Mouse (Mus musculus) small intestine, adult 2 months (tissue): ENCODE results near the gene Sec24a. TPM values are rescaled to one million over a fixed set of nuclear protein-coding genes. Genes with fewer than 3 reads are reported as not detected.

Experiments
- H3K27ac ChIP-seq: fragments of 200-500 bp; 2 replicates; pipeline ENCODE4 v1.5.1; 2012; ENCODE audit warnings: low read depth, low read length, control low read depth, inconsistent platforms; ENCODE audit not compliant: insufficient read depth
- H3K27me3 ChIP-seq: fragments of 200-500 bp; 2 replicates; pipeline ENCODE4 v1.6.1; 2012; ENCODE audit warnings: mild to moderate bottlenecking, moderate library complexity, low read length, inconsistent platforms; ENCODE audit not compliant: control insufficient read depth, insufficient read depth
- H3K36me3 ChIP-seq: fragments of 200-500 bp; 2 replicates; pipeline ENCODE4 v1.6.1; 2012; ENCODE audit warnings: mild to moderate bottlenecking, low read length, control low read depth, inconsistent platforms; ENCODE audit not compliant: control insufficient read depth, insufficient read depth
- H3K4me1 ChIP-seq: fragments of 200-500 bp; 2 replicates; pipeline ENCODE4 v1.6.1; 2012; ENCODE audit warnings: low read length, inconsistent platforms, mixed read lengths; ENCODE audit not compliant: control insufficient read depth, insufficient read depth, insufficient read length
- H3K4me3 ChIP-seq: fragments of 200-500 bp; 2 replicates; pipeline ENCODE4 v1.5.1; 2012; ENCODE audit warnings: low read depth, mild to moderate bottlenecking, control low read depth, inconsistent platforms, low read length, moderate library complexity
- CTCF ChIP-seq: fragments of 200-500 bp; IDR thresholded peaks from 2 replicates; pipeline ENCODE4 v1.5.1; 2012; ENCODE audit warnings: low read depth, mild to moderate bottlenecking, control low read depth, inconsistent platforms, low read length, moderate library complexity, mixed read lengths; ENCODE audit not compliant: insufficient replicate concordance, insufficient read length; ENCODE audit errors: extremely low read depth
- POLR2A ChIP-seq: fragments of 200-500 bp; IDR thresholded peaks from 2 replicates; pipeline ENCODE4 v1.6.1; 2012; ENCODE audit warnings: low read depth, mild to moderate bottlenecking, control low read depth, inconsistent platforms, low read length, moderate library complexity
- WGBS: fragments of 180-500 bp; shearing (Covaris S2); methylation state at CpG from one replicate; pipeline ENCODE4 v1.1.7; 2018; 5-methylcytosine and 5-hydroxymethylcytosine counted together
- polyA plus RNA-seq: library from polyadenylated mRNA; depleted of rRNA; stranded (reverse); fragments of >200 nt; gene quantifications from 2 replicates; pipeline ENCODE4 v1.2.3, GENCODE M21; 2012; rRNA removed

Gene Sec24a
- 36.6 and 56.9 TPM in 2 replicates for polyA plus RNA-seq

DNA sequence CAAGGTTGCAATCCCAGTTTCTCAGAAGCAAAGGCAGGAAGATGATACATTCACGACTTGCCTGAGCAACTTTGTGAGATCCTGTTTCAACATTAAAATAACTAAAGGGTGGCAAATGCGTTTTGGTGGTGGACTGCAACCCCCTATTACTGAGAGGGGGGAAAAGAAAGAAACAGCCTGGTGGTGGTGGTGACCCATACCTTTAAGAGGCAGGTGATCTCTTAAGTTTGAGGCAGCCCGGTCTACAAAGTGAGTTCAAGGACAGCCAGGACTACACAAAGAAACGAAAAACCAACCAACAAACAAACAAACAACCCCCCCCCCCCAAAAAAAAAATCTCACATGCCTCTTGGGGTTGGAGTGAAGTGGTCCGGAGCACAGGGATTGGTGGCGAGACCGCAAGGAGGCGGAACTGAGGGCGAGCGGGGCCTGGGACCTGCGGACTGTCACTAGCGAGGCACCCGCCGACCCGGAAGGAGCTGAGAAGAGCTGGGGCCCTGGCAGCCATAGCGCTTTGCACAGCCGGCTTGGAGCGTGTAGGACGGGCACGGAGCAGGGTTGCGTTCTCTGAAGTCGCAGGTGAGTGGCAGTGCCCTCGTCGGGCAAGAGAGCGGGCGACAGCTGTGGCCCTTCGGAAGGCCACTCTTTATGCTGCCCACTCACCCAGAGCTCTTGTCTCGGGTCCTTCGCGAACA lies at the start of gene Sec24a, which contains the start of gene Sar1b:
TSS of gene Sec24a (minus strand) at position 422 of the 695 bp plus-strand sequence.
TSS of gene Sar1b (plus strand) at position 475 of the 695 bp plus-strand sequence.
- TF ChIP-seq POLR2A, result peak; percentile 77; the same call in 1 of the 2 replicates
- no peak for TF ChIP-seq CTCF
- Histone ChIP-seq H3K4me1 (peaks cover 16% of the 10 kb centered on the region), H3K27ac (peak within 1 kb of the TSS; percentile 81), H3K27me3 (no peaks in the 10 kb centered on the region), H3K4me3 (peak within 1 kb of the TSS; percentile 88), H3K36me3 (no peaks in the 10 kb centered on the region)
- 1% methylated on average over 30 of the region's 30 CpGs for WGBS

DNA sequence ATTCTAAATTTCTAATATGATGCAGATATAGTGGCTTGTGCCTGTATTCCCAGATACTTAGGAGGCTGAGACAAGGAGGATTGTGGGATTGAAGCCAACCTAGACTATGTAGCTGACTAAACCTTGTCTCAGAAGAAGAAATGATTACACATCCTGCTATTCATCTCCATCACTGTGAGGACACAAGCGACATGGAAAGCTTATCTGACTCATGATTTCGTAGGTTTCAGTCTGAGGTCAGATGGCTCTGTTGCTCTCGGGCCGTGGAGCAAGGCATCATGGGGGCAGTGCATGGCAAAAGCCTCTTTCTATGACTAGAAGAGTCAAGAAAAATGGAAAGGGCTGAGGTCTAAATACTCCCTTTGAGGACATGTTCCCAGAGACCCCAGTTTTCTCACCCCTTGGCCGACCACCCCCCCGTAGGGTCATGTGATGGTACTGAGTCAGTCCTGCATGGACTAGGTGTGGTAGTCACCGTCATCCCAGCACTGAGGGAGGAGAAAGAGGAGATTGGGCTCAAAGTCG lies 48.6 kb upstream of the Sec24a start:
- peaks cover 19% of the 10 kb centered on the region; the same call in 1 of the 2 replicates for H3K36me3 ChIP-seq
- no peak overlapping the region for H3K4me3 ChIP-seq
- 91% methylated on average over 8 of the region's 8 CpGs for WGBS
- peaks cover 12% of the 10 kb centered on the region for H3K4me1 ChIP-seq
- H3K27me3 ChIP-seq, result no peaks in the 10 kb centered on the region
- TF ChIP-seq CTCF, result no peak
- no peak for TF ChIP-seq POLR2A
- no peak overlapping the region for H3K27ac ChIP-seq

DNA sequence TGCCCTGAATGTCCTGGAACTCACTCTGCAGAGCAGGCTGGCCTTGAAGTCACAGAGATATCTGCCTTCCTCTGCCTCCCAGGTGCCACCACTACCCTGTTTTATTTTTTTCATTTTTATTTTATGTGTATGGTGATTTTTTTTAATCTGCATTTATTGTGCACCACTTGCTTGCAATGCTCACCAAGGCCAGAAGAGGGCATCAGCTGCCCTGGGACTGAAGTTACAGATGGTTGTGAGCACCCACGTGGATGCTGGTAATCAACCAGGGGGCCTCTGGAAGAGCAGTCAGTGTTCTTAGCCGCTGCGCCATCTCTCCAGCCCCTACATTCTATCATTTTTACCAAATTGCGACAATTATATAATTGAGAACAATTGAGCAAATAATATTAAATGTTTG lies 47.8 kb upstream of the Sec24a start:
- WGBS, result 94% methylated on average over 4 of the region's 4 CpGs
- Histone ChIP-seq H3K4me3 (no peak overlapping the region), H3K36me3 (peaks cover 12% of the 10 kb centered on the region; the same call in 1 of the 2 replicates)

DNA sequence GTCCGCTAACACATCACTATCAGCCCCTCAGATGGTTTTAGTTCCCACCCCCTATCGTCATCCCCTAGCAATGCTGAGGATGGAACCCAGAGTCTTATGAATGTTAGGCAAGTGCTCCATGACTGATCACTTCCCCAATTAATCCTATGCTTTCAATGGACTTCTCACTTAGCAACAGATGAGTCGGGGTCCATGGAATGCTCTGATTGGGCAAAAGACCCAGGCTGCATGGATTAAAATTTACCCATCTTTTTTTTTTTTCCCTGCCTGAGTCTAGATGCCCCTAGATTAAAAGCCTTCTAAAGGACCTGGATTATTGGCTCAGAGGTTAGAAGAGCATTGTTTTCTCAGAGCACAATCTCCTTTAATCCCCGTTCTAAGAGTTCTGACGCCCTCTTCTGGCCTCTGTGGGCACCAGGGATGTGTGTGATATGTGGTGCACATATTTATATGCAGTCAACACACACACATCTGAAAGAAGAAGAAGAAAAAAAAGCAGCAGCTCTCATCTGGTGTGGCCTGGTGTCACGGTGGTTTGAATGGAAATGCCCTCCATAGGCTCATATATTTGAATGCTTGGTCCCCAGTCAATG lies 46.3 kb upstream of the Sec24a start:
- no peaks in the 10 kb centered on the region for H3K27me3 ChIP-seq
- TF ChIP-seq POLR2A (no peak), CTCF (no peak)
- 70% methylated on average over 6 of the region's 6 CpGs for WGBS
- no peak overlapping the region for H3K4me3 ChIP-seq
- H3K4me1 ChIP-seq, result peaks cover 12% of the 10 kb centered on the region
- no peak overlapping the region for H3K27ac ChIP-seq
- peaks cover 4% of the 10 kb centered on the region; the same call in 1 of the 2 replicates for H3K36me3 ChIP-seq

More for the DNA sequence above, 47.8 kb upstream of the Sec24a start:
- H3K27ac ChIP-seq, result no peak overlapping the region
- TF ChIP-seq POLR2A (no peak), CTCF (no peak)
- no peaks in the 10 kb centered on the region for H3K27me3 ChIP-seq
- peaks cover 12% of the 10 kb centered on the region for H3K4me1 ChIP-seq

DNA sequence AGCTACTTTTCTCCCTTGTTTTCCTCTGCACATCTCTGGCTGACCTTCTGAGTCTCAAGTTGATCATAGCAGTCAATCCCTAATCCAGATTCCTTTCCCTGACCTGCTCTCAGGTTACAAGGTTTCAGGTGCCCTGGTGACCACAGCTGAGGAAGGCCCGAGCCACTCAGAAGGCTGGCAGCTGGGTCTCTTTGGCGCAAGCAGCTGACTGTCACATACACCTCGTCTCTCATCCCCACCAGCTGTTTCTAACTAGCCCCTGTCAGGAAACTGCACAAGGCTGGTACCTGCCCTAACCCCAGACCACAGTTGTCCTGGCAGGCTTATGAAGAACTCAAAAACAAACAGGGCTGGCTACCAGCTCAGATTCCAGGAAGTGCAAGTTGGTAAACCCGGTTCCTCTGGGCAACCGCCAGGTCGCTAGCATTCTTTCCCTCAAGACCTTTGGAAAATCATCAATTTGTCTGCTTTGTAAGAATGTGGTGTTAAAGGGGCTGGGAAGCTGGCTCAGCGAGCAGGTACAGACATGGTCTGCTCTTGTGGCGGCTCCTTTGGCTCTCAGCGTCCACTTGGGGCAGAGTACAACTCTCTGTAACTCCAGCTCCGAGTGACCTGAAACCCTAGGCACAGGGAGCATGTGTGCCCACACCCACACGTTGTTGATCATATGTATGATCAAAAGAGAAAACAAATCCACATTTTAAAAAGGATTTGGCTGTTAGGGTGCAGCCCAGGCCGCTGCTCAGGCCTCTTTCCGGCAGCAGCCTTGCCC lies 43.9 kb upstream of the Sec24a start:
- H3K27ac ChIP-seq, result no peak overlapping the region
- no peak overlapping the region for H3K4me3 ChIP-seq
- no peaks in the 10 kb centered on the region for H3K36me3 ChIP-seq
- H3K27me3 ChIP-seq, result no peaks in the 10 kb centered on the region
- no peak for TF ChIP-seq CTCF
- no peak for TF ChIP-seq POLR2A
- peaks cover 2% of the 10 kb centered on the region; the same call in 1 of the 2 replicates for H3K4me1 ChIP-seq
- WGBS, result 37% methylated on average over 13 of the region's 13 CpGs

DNA sequence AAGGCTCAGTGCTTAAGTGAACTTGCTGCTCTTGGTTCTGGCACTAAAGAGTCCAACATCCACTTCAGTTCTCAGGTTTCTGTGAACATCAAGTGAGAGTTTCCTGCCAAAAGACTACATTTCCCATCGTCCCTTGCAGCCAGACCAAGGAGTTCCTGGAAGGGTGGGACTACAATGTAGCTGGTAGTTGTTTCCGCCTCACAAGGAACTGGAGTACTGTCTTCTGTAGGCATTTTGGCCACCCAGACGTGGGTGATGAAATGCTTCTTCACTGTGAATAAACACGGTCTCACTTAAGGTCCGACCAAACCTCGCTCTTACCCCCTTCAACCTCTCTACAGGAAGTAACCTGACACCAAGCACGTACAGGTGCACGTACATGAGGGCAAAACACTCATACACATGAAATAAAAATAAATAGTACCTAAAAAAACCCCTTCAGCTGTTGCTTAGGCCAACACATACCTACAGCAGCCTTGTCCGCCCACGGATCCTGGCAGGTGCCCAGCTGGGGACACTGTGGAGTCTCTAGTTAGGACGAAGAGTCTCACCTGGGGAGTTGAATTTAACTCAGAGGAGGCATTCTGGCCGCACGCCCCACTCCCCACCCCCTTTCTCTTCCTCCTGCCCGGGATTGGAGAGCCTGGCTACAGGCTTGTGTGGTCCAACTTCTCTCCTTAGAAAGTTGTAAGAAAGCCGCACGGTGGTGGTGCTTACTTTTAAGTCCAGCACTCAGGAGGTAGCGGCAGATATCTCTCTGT lies 42.0 kb upstream of the Sec24a start:
- WGBS, result 16% methylated on average over 17 of the region's 17 CpGs
- H3K4me3 ChIP-seq, result peak overlapping the region; percentile 53
- TF ChIP-seq POLR2A (no peak), CTCF (no peak)
- H3K36me3 ChIP-seq, result no peaks in the 10 kb centered on the region
- H3K27ac ChIP-seq, result peak overlapping the region; percentile 53; the same call in 1 of the 2 replicates
- peaks cover 2% of the 10 kb centered on the region; the same call in 1 of the 2 replicates for H3K4me1 ChIP-seq
- no peaks in the 10 kb centered on the region for H3K27me3 ChIP-seq
